Mouse (Mus musculus) liver, embryonic 15.5 days (tissue): ENCODE measurements around the gene C1qtnf6. TPM values are rescaled to one million over a fixed set of nuclear protein-coding genes. Genes with fewer than 3 reads are reported as not detected.

Experiments
- ATAC-seq: fragments of 200-750 bp; cut with Nextera tagmentation; 2 replicates; pipeline ENCODE4 v1.8.0; 2017; ENCODE audit warnings: moderate number of reproducible peaks, mild to moderate bottlenecking, moderate library complexity; ENCODE audit not compliant: insufficient read depth
- H3K27ac ChIP-seq: fragments of 300-500 bp; sonication (generic); replicated peaks from 2 replicates; pipeline ENCODE4 v1.5.1; 2015; ENCODE audit warnings: mild to moderate bottlenecking, inconsistent platforms
- H3K27me3 ChIP-seq: fragments of 300-500 bp; sonication (generic); 2 replicates; pipeline ENCODE4 v1.6.1; 2015; ENCODE audit warnings: mild to moderate bottlenecking, inconsistent platforms
- H3K36me3 ChIP-seq: fragments of 300-500 bp; sonication (generic); replicated peaks from 2 replicates; pipeline ENCODE4 v1.6.1; 2015; ENCODE audit warnings: moderate library complexity, mild to moderate bottlenecking, inconsistent platforms
- H3K4me1 ChIP-seq: fragments of 300-500 bp; sonication (generic); replicated peaks from 2 replicates; pipeline ENCODE4 v1.6.1; 2015; ENCODE audit warnings: inconsistent platforms
- H3K4me2 ChIP-seq: fragments of 300-500 bp; sonication (generic); 2 replicates; pipeline ENCODE4 v1.6.1; 2015; ENCODE audit warnings: moderate library complexity, mild to moderate bottlenecking, inconsistent platforms
- H3K4me3 ChIP-seq: fragments of 300-500 bp; sonication (generic); replicated peaks from 2 replicates; pipeline ENCODE4 v1.5.1; 2015; ENCODE audit warnings: mild to moderate bottlenecking, inconsistent platforms
- H3K9ac ChIP-seq: fragments of 300-500 bp; sonication (generic); 2 replicates; pipeline ENCODE4 v1.6.1; 2015; ENCODE audit warnings: moderate library complexity, mild to moderate bottlenecking, inconsistent platforms
- H3K9me3 ChIP-seq: fragments of 300-500 bp; sonication (generic); replicated peaks from 2 replicates; pipeline ENCODE4 v1.6.1; 2016; ENCODE audit warnings: inconsistent platforms
- WGBS: fragments of 180-500 bp; shearing (Covaris S2); methylation state at CpG from one replicate; pipeline ENCODE4 v1.1.7; 2015; ENCODE audit warnings: mixed read lengths; ENCODE audit not compliant: insufficient replicate concordance; 5-methylcytosine and 5-hydroxymethylcytosine counted together
- polyA plus RNA-seq: library from polyadenylated mRNA; unstranded; fragments of >200 nt; fragmentation: Nextera tagmentation; extraction: Ambion mirVana; gene quantifications from 2 replicates; pipeline ENCODE4 v1.2.1, GENCODE M21; 2015

Gene C1qtnf6
- polyA plus RNA-seq, 1 experiment from 2014 or later: 3.8 TPM

GRCm38 (mm10) chr15:78479470-78479869 lies 51.7 kb downstream of the C1qtnf6 start:
- Histone ChIP-seq H3K4me2 (no peak overlapping the region), H3K9me3 (no peaks in the 10 kb centered on the region), H3K27me3 (no peaks in the 10 kb centered on the region), H3K9ac (no peak overlapping the region), H3K4me1 (peaks cover 10% of the 10 kb centered on the region; the same call in 1 of the 2 replicates), H3K36me3 (no peaks in the 10 kb centered on the region), H3K4me3 (no peak overlapping the region), H3K27ac (no peak overlapping the region)
- WGBS: 56% methylated on average over 5 of the region's 5 CpGs
- no peak for ATAC-seq

GRCm38 (mm10) chr15:78478073-78478472 lies 53.1 kb downstream of the C1qtnf6 start:
- H3K4me1 ChIP-seq: peaks cover 10% of the 10 kb centered on the region; the same call in 1 of the 2 replicates
- no peaks in the 10 kb centered on the region for H3K9me3 ChIP-seq
- ATAC-seq: no peak
- H3K4me3 ChIP-seq: no peak overlapping the region
- H3K4me2 ChIP-seq: no peak overlapping the region
- no peaks in the 10 kb centered on the region for H3K27me3 ChIP-seq
- H3K9ac ChIP-seq: no peak overlapping the region
- 63% methylated on average over 4 of the region's 4 CpGs for WGBS
- H3K27ac ChIP-seq: no peak overlapping the region
- H3K36me3 ChIP-seq: no peaks in the 10 kb centered on the region

GRCm38 (mm10) chr15:78476878-78477277 lies 54.3 kb downstream of the C1qtnf6 start:
- Histone ChIP-seq H3K4me3 (no peak overlapping the region), H3K4me2 (no peak overlapping the region), H3K36me3 (no peaks in the 10 kb centered on the region), H3K9ac (no peak overlapping the region), H3K4me1 (peaks cover 9% of the 10 kb centered on the region; the same call in 1 of the 2 replicates), H3K9me3 (no peaks in the 10 kb centered on the region), H3K27me3 (no peaks in the 10 kb centered on the region), H3K27ac (no peak overlapping the region)
- WGBS: 57% methylated on average over 1 of the region's 1 CpGs
- ATAC-seq: no peak

GRCm38 (mm10) chr15:78475604-78476031 lies 55.6 kb downstream of the C1qtnf6 start:
- H3K27me3 ChIP-seq: no peaks in the 10 kb centered on the region
- 54% methylated on average over 3 of the region's 3 CpGs for WGBS
- no peak overlapping the region for H3K9ac ChIP-seq
- no peak overlapping the region for H3K4me2 ChIP-seq
- H3K4me1 ChIP-seq: 0 out of 2 replicates have a peak, but pooled peaks cover 9% of the 10 kb centered on the region
- H3K4me3 ChIP-seq: no peak overlapping the region
- no peak for ATAC-seq
- no peaks in the 10 kb centered on the region for H3K36me3 ChIP-seq
- no peaks in the 10 kb centered on the region for H3K9me3 ChIP-seq
- no peak overlapping the region for H3K27ac ChIP-seq

- H3K9me3 ChIP-seq: no peaks in the 10 kb centered on the region
- H3K4me1 ChIP-seq: peaks cover 14% of the 10 kb centered on the region; the same call in 1 of the 2 replicates
- no peaks in the 10 kb centered on the region for H3K36me3 ChIP-seq
- WGBS: 64% methylated on average over 6 of the region's 6 CpGs
- no peak for ATAC-seq
- no peak overlapping the region for H3K4me2 ChIP-seq
- no peaks in the 10 kb centered on the region for H3K27me3 ChIP-seq
- H3K9ac ChIP-seq: no peak overlapping the region
- no peak overlapping the region for H3K4me3 ChIP-seq
- H3K27ac ChIP-seq: no peak overlapping the region
These were observed 57.8 kb downstream of the C1qtnf6 start for GRCm38 (mm10) chr15:78473442-78473841.

Other genes with a start within 250 kb of the C1qtnf6 start
- 1.4 and 1.5 TPM in 2 replicates for gene Csf2rb2, start 225.7 kb downstream of the C1qtnf6 start, polyA plus RNA-seq
- 7.2 and 7.4 TPM in 2 replicates for gene Csf2rb, start 205.7 kb downstream of the C1qtnf6 start, polyA plus RNA-seq
- gene Tex33, start 135.5 kb downstream of the C1qtnf6 start, polyA plus RNA-seq: not detected in 2 replicates
- 200 and 245 TPM in 2 replicates for gene Tst, start 125.5 kb downstream of the C1qtnf6 start, polyA plus RNA-seq
- gene Mpst, start 125.0 kb downstream of the C1qtnf6 start, polyA plus RNA-seq: 5.6 and 5.8 TPM in 2 replicates
- gene Kctd17, start 102.9 kb downstream of the C1qtnf6 start, polyA plus RNA-seq: 4.5 and 4.6 TPM in 2 replicates
- 22.0 and 29.2 TPM in 2 replicates for gene Tmprss6, start 62.8 kb downstream of the C1qtnf6 start, polyA plus RNA-seq
- 0.58 and 1.1 TPM in 2 replicates for gene Il2rb, start 36.1 kb downstream of the C1qtnf6 start, polyA plus RNA-seq
- not detected in 2 replicates for gene Sstr3, start 13.3 kb upstream of the C1qtnf6 start, polyA plus RNA-seq
- 123 and 130 TPM in 2 replicates for gene Rac2, start 41.4 kb upstream of the C1qtnf6 start, polyA plus RNA-seq
- 13.5 and 14.7 TPM in 2 replicates for gene Cyth4, start 65.6 kb upstream of the C1qtnf6 start, polyA plus RNA-seq
- not detected in 2 replicates for gene Elfn2, start 187.4 kb upstream of the C1qtnf6 start, polyA plus RNA-seq
- 4.6 and 5.2 TPM in 2 replicates for gene Mfng, start 242.1 kb upstream of the C1qtnf6 start, polyA plus RNA-seq